Mouse (Mus musculus): ENCODE data around the gene Ubqln4. TPM values are rescaled to one million over a fixed set of nuclear protein-coding genes. Genes with fewer than 3 reads are reported as not detected.

Ubqln4 gene
- polyA plus RNA-seq, 1 experiment = 94.4 TPM

DNA sequence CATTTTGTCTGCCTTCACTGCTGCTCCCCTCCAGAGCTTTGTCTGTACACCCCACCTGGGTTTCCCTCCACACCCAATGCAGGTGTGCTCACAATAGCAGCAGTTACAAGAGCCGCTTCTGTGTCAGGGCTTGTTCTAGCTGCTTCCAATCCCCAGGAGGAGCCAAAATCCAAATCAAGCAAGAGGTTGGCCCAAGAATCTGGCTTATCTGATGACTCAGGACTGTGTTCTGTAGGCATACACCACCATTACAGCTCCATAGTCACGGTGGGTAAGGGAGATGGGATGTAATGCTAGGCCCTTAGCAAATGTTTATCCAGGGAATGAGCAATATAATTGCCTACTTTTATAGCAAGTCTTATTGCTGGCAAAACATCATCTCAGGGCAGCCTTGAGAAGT is 37.2 kb upstream of the Ubqln4 start:
- no peak for TF ChIP-seq GATA1 (IDR thresholded peaks at IDR 0.05; ENCODE audit: low read length)

DNA sequence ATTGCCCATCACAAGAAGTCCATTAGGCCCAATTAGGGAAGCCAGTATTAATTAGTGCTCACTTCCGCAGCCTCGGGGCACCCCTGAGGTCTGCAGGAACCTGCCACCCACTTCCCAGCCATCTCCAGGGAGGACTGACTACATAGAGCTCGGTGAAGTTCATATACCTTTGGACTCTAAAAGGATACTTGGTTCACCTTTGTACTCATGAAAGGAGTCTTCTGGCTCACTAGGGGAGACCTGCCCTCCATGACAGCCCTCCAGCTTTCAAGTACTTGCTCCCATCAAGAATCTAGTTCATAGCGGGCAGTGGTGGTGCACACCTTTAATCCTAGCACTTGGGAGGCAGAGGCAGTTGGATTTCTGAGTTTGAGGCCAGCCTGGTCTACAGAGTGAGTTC is 35.1 kb upstream of the Ubqln4 start:
- no peak for TF ChIP-seq GATA1 (IDR thresholded peaks at IDR 0.05; ENCODE audit: low read length)

DNA sequence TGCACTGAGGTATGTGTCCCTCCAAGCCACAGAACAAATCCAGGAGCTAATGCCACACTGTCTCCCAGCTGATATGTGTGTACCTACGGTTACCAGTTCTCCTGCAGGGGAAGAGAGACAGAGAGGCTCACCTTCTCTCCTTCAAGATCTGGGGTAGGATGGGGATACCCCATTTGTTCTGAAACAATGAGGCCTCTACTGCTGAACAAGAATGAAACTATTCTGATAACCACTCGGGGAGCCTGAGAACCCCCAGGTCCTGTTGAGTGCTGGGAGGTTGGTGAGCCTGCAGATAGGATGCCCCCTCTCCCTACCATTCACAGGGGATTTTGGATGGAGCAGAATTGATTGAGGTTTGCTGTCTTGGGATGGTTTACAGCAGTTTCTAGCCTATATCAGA is 33.5 kb upstream of the Ubqln4 start:
- no peak for TF ChIP-seq GATA1 (IDR thresholded peaks at IDR 0.05; ENCODE audit: low read length)

DNA sequence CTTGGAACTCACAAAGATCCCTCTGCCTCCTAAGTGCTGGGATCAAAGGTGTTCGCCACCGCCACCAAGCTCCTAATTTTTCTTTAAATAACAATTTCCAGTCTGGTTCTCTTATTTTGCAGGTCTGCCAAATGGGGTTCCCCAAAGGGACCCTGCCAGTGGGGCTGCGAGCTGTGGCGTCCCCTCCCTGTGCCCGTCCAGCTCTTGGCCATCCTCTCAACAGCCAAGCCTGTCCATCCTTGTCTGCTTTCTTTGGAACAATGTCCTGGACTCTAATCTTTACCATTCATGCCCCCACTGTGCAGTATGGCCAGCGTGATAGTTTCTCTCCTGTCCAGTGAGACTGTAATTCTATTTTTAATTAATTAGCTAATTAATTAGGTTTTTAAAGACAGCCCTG is 32.4 kb upstream of the Ubqln4 start:
- TF ChIP-seq GATA1 (IDR thresholded peaks at IDR 0.05; ENCODE audit: low read length) = no peak

DNA sequence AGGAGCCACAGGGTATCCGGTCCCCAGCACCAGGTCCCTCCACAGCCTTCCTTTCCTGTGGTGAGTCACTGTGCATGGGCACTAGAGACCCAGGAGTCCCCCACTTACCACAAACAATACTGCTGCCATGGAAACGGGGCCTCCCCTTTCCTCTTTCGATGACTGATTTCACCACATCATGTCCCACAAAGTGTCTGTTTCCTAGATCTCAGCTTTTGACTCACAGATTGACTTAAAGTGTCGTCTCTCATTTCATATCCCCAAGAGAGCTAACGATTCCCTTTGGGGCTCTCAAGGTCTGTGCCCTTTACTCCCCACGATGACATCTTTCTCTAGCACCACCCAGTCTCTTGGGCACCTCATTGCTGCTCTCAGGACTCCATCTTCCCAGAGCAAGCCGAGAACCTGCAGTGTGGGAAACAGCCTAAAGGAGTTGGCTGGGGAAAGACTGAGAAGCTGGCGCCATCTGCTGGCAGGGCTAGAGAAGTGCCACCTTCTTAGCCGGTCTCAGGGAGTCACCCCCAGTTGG is 31.7 kb upstream of the Ubqln4 start:
- TF ChIP-seq GATA1 (IDR thresholded peaks at IDR 0.05; ENCODE audit: low read length) = no peak

DNA sequence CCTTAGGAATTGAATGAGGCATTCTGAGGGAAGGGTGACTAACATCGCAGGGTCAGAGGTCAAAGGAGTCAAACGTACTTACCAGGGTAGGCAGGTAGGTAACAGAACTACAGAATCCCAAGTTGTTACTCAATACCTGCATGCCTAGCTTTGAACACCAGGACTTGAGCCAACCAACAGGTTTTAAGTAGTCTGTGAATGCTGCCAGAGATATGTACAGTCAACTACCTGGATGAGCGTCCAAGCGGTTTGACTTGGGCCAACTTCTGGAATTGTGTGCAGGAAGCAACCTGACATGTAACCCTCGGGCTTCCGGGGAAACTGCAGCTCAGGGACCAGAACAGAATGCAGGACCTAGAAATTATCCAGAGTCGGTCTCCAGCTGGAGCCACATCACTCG is 30.5 kb upstream of the Ubqln4 start:
- TF ChIP-seq GATA1 (IDR thresholded peaks at IDR 0.05; ENCODE audit: low read length) = no peak

DNA sequence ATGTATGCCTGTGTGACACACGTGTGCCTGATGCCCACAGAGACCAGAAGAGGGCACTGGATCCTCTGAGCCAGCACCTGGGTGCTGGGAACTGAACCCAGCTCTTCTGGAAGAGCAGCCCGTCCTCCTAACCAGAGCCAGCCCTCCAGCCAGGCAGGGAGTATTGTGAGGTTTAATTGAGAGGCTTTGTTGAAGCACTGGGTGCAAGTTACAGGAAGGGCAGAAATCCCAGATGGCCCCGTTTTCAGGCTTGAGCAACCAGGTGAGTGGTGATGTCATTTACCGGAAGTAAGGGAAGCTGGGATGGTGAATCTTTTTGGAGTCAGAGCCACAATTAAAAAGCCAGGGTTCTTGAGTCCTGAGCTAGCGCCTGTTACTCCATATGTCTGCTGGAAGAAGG is 28.5 kb upstream of the Ubqln4 start:
- no peak for TF ChIP-seq GATA1 (IDR thresholded peaks at IDR 0.05; ENCODE audit: low read length)

DNA sequence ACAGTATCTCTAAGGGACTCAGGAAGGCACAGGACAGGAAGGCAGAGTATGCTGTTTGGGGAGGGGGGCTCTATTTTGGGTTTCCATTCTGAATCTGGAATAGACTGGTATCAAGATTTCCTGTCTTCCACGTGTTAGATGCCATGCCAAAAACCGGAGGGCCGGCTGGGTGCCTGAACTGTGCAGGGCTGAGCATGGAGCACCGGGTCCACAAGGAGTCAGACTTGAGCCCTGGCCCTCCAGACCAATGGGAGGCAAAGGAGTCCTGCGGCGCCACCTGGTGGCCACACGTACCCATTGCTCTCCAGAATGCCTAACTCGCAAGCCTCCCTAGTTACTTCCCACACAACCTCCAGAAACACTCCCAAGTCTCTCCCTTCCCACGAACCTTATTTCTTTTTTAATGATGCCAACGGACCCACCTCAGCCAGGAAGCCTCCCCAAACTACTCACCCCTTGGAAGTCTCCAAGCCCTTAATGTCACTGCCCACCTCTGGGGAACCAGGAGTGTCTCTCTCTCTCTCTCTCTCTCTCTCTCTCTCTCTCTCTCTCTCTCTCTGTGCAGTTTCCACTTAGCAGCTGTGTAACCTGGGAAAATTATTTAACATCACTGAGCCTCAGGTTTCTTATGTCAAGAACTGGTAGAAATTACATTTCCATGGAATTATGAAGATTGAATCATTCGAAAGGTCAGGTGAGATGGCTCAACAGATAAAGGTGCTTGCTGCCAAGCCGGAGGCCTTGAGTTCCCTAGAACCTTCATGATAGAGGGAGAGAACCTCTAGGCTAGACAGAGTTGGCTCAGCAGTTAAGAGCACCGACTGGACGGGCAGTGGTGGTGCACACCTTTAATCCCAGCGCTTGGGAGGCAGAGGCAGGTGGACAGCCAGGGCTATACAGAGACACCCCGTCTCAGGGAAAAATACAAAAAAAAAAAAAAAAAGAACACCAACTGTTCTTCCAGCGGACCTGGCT is 27.1 kb upstream of the Ubqln4 start:
- TF ChIP-seq GATA1 (IDR thresholded peaks at IDR 0.05; ENCODE audit: low read length) = no peak

DNA sequence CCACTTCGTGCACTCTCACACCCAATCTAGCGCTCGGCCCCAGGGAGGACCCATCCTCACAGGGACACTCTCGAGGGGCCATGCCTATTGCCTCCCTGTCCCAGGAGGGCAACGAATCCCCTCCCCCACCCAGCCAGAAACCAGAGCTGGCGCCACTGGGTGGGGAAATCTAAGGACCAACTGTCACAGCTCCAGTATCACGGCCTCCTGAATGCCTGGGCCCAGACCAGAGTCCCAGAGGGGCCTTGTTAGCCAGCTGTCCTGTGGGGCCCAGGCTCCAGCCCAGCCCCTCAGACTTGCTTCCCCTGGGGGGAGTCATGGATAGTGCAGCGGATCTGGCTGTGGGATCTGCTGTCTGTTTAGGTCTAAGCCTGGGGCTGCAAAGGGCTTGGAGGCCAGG is 26.0 kb upstream of the Ubqln4 start:
- TF ChIP-seq GATA1 (IDR thresholded peaks at IDR 0.05; ENCODE audit: low read length) = no peak

DNA sequence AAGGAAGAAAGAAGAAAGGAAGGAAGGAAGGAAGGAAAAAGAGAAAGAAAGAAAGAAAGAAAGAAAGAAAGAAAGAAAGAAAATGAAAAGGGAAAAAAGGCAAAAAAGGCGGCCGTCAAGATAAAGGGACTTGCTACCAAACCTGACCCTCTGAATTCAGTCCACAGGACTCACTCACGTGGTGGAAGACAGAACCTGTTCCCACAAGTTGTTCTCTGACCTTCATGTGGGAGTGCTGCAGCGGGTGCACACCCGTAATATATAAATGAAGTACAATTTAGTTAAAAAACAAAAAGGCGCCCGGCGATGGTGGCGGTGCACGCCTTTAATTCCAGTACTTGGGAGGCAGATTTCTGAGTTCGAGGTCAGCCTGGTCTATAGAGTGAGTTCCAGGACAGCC is 24.9 kb upstream of the Ubqln4 start:
- TF ChIP-seq GATA1 (IDR thresholded peaks at IDR 0.05; ENCODE audit: low read length) = no peak

DNA sequence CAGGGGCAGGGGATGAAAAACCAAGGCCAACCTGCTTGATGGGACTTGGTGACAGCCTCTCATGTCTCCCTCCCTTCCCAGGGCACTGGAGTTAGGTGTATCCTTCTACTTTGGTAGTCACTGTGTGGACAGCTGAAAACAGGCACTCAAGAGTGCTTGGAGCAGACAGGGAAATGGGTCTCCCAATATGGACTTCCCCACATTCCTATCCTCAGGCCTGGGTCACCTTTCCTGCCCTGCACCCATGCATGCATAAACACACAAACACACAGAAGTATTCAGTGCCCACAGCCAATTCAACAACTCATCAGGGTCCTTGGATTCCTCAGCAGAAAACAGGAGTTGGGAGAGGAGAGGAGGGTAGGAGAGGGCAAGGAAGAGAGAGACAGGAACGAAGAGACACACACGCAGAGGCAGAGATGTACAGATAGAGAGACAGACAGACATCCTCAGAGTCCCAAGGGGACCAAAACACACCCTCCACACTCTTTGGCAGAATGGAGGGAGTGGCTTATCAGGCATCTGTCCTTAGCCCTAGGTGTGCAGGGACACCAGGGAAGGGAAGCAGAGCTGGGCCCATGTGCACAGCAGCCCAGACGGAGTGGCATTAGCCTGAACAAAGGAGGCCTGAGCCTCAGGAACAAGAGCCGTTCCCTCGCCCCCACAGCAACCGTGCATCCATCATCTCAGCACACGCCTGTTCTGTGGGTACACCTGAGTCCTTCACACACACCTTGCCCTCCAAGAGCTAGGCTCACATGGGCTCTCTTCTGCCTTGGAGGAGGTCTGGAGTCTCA is 24.2 kb upstream of the Ubqln4 start:
- TF ChIP-seq GATA1 (IDR thresholded peaks at IDR 0.05; ENCODE audit: low read length) = no peak

DNA sequence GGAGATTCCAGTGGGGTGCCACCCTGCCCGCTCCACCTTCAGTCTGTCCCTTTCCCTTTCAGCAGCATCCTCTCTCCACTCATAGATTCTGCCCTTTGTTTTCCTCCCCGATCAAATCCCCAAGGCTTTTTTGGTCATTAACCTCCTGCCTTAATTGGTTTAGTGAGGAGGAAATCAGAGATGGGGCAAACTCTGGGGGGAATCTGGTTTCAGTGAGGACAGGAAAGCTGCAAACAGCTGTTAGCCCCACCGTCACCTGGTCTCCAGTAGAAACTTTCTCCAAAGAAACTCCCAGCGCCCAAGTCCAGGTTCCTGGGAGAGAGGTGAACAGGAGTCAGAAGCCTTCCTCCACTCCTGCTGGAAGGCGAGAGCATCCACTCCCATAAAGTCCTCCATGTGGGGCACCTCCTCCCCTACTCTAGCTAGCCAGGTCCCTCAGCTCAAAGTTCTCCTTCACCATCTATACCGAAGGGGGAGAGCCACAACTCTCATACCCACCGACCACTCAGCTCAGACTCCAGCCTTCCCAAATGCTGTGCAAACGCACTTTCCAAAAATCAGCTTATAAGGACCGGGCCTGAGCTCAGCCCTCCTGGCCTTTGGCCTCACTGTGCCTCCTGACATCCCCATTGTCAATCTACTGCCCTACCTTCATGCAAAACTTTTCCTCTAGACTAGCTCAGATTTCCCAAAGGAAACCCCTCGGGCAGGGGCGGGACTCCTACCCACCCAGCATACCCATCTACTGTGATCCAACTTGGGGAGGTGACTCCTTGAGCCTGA is 23.3 kb upstream of the Ubqln4 start:
- TF ChIP-seq GATA1 (IDR thresholded peaks at IDR 0.05; ENCODE audit: low read length) = no peak

DNA sequence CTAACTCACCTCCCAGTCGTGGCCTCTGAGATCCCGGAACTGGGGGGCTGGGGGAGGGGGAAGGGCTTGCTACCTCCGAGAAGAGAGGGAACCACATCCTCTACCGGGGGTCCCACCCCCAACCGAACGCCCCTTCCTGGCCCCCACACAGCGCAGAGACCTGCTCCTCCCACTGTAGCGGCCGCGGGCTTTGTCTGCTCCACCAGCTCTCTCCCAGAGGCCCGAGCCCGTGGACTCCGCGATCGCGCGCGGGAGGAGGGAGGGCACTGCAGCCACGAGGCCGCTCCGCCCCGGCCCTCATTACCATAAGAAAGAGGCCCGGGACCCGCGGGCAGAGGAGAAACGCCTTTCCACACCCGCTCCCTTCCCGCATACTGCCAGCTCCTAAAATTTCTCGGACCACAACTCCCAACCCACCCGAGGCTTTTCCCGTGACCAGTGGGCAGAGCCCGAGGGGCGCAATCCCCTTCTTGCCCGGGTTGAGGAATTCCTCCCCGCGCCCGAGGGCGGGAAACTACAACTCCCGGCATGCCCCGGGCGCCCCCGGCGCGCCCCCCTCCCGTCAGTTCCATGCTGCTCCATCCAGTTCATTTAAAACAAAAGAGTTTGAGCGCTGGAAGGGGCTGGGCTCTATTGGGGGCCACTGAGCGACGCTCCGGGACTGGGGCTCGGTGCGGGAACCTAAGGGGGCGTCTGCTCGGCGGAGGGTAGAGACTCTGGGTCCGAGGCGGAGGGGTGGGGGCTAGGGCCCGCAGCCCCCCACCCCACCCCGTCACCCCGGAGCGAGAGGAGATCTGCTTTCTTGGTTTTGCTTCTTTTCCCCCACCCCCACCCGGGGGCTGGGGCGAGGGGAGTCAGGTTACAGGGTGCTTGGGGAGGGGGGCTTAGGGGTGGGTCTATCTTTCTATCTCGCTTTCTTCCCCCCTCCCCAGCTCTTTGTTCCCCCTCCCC is 21.9 kb upstream of the Ubqln4 start:
- TF ChIP-seq GATA1 (IDR thresholded peaks at IDR 0.05; ENCODE audit: low read length) = no peak

DNA sequence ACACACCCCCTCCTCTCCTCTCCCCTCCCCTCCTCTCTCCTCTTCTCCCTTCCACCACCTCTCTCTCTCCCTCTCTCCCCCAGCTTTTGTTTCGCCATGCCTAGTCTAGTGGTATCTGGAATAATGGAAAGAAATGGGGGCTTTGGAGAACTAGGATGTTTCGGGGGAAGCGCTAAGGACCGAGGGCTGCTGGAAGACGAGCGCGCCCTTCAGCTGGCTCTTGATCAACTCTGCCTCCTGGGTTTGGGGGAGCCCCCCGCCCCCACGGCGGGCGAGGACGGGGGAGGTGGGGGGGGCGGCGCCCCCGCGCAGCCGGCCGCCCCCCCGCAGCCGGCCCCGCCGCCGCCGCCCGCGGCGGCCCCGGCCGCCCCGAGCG is 21.3 kb upstream of the Ubqln4 start, which contains the start of gene Mex3a:
TSS of gene Mex3a (plus strand) at position 97 of the 376 bp plus-strand sequence.
- TF ChIP-seq GATA1 (IDR thresholded peaks at IDR 0.05; ENCODE audit: low read length) = no peak
